Mouse (Mus musculus) heart, postnatal 0 days (tissue): Measurements from ENCODE around the gene Dcaf17.

Experiments
- CTCF ChIP-seq: IDR thresholded peaks from 2 replicates; pipeline ENCODE4 v1.5.1; 2016; ENCODE audit warnings: antibody characterized with exemption, control low read depth, low read depth
- EP300 ChIP-seq: IDR thresholded peaks from 2 replicates; pipeline ENCODE4 v1.6.1; 2016; ENCODE audit warnings: antibody characterized with exemption, low read depth

GRCm38 (mm10) chr2:71103292-71103680 is 48.2 kb downstream of the Dcaf17 start:
- TF ChIP-seq CTCF (no peak), EP300 (no peak)
